Mouse (Mus musculus) mesoderm, embryonic 11.5 days (tissue): Measurements from ENCODE around the gene Eea1.

Source experiments
- DNase-seq: peaks from one replicate; pipeline ENCODE4 v3.0.0-alpha.2; 2012; ENCODE audit warnings: low read depth, low spot score

Eea1 gene

GRCm38 (mm10) chr10:95949410-95949809, 9.0 kb downstream of the Eea1 start:
- DNase-seq, result no peak

DNA sequence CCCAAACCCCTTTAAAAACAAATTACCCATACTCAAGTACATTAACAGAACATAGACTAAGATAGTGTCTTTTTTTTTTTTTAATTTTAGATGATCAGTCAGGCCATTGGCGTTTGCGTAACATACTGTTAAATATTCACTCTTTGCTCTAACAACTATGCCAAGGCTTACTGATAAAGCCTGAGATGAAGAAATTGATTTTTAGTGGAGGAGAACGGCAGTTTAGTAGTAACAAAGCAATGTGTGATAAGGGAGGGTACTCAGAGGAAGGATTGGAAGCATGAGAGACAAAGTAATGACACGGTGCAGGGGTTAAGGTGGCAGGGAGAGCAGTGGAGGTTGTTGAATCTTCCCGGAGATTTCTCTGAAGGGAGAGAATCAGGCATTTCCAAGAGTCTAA, 9.7 kb downstream of the Eea1 start:
- DNase-seq, result no peak

DNA sequence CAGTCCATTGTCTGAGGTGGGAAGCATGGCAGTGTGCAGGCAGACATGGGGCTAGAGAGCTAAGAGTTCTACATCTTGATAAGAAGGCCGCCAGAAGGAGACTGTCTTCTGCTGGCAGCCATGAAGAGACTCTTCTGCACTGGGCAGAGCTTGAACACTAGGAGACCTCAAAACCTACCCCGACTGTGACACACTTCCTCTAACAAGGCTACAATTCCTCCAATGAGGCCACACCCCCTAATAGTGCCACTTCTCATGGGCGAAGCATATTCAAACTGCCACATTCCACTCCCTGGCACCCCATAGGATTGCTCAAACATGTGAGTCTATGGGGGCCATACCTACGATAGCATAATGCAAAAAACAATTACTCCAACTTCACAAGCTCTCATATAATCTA, 10.3 kb downstream of the Eea1 start:
- DNase-seq, result no peak

DNA sequence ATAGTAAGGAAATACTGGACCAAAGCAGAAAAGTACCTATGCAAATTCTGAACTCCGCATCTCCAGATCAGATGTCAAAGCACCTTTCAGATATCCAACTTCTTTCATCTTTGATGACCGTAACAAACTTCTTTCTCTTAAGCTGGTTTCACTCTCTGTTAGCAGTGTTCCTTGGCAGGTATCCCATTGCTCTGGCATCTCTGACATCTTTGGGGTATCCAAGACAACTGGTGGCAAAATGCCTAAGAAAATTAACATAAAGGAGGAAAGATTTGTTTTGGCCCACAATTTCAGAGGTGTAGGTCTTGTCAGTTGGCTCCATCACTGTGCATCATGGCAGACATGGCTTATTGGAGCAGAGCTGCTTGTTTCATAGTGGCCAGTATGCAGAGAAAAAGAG, 10.9 kb downstream of the Eea1 start:
- DNase-seq, result no peak

GRCm38 (mm10) chr10:95956629-95957028, 16.2 kb downstream of the Eea1 start:
- DNase-seq, result no peak

DNA sequence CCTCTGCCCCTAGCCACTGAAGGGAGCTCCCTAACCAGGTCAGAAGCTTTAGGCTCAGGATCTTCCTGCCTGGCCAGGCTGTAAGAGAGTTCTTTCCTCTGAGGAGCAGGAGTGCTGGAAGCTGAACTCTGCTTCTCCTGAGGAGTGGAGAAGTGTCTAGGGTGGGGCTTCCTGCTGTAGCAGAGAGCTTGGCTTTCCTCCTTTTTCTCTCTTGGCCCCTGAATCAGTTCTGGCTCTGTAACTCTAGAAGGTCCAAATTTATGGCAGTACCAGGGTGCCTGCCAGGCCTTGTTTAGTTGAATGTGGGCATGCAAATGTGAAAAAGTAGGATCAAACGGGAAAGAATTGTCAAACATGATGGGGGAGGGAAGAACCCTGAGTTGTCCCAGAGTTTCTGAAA, 17.1 kb downstream of the Eea1 start:
- no peak for DNase-seq

DNA sequence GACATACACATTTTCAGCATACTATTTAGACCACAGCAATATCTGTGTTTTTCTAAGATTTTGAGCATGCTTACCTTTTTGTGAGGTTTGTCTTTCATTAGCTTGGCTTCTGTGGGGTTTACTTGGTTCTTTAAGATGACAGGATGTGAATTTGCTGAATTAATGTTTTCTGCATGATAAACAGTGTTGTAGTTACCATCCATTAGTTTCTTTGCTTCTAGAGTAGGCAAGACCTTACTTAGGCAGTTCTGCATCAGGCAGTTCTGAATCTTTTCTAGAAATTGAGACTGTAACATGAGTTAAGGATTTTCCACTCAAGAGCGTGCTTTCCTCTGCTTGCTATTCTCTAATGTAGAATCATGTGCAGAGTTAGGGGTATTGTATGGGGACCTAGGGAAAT, 24.2 kb downstream of the Eea1 start:
- DNase-seq, result no peak

DNA sequence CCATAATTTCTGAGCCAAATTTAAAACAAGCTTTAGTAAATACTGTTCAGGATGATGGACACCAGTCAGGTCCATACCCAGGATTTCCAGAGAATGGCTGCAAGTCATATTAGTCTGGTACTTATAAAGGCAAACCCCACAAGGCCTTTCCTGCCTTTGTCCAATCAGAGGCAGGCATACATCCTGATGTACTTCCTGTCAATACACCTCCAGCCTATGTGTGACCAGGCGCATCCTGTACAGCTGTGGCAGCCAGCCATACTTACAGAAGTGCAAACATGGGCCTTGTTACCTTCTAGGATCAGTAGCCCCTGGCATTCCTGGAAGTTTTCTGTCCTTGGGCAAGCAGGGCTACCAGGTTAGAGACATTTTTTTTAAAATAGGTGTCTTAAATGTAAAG, 29.2 kb downstream of the Eea1 start:
- DNase-seq, result no peak

DNA sequence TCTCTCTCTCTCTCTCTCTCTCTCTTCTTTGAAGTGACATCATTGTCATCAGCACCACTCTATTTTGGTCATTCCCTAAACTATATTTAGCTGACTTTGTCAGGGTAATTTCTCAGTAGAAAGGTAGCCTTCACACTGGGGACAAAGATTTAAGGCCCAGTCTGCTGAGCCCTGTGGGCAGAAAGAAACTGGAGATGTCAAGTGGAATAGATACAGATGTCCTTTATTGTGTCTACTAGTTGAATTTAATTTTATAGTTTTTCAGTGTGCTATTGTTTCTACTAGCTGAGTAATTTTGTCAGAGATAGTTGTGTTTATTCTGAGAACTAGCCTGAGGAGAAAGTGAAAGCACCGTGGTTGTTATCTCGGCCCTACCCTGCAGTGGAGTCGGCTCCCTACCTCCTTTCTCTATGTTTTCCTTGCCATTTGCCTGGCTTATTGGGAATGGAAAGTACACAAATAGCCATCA, 30.3 kb downstream of the Eea1 start:
- no peak for DNase-seq

GRCm38 (mm10) chr10:95971341-95971740, 30.9 kb downstream of the Eea1 start:
- no peak for DNase-seq

GRCm38 (mm10) chr10:95971942-95972341, 31.5 kb downstream of the Eea1 start:
- no peak for DNase-seq

- no peak for DNase-seq
These were observed 34.0 kb downstream of the Eea1 start for GRCm38 (mm10) chr10:95974462-95974861.

- DNase-seq, result no peak
These were observed 36.3 kb downstream of the Eea1 start for GRCm38 (mm10) chr10:95976798-95977197.

- no peak for DNase-seq
These were observed 49.3 kb downstream of the Eea1 start for GRCm38 (mm10) chr10:95989731-95990130.

DNA sequence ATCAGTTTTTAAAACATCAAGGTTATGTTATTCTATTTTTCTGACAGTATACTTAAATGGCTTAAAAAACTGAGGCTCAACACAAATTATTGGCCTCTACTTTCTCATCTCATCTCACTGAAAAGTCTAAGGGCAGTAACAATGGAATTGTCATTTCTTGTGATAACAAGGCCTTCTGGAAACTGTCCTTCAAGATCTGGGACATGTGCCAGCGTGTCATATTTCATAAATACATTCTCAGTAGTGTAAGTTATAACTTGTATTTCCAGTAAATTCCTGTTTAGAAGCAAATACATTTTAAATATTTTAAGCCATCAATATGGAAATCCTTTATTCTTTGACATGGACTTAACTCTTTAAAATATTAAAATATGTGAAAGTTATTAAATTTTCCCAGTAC, 50.7 kb downstream of the Eea1 start:
- DNase-seq, result no peak

DNA sequence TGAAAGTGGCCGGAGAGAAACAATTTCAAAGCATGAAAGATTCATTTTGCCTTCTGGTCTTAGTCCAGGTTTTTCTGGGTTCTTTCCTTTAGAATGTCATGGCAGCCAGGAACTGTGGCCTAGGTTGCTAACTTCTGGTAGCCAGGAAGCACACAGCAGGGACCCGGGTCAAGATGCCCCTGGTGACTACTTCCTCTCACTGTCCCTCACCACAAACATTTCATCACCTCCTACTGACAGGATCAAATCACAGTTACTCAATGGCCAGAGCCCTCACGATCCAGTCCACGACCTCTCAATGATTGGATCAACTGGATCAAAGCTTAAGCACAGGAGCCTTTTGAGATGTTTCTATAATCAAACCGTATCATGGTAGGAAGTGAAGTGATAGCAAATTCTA, 60.5 kb downstream of the Eea1 start:
- no peak for DNase-seq

GRCm38 (mm10) chr10:96015738-96016137, 75.3 kb downstream of the Eea1 start:
- DNase-seq, result no peak

GRCm38 (mm10) chr10:96017418-96017817, 77.0 kb downstream of the Eea1 start:
- DNase-seq, result no peak

- peak; percentile 59 for DNase-seq
These were observed 93.0 kb downstream of the Eea1 start for GRCm38 (mm10) chr10:96033356-96033984.

- DNase-seq, result no peak
These were observed 93.7 kb downstream of the Eea1 start for GRCm38 (mm10) chr10:96034106-96034505.

- DNase-seq, result no peak
These were observed 95.5 kb downstream of the Eea1 start for GRCm38 (mm10) chr10:96035951-96036350.

GRCm38 (mm10) chr10:96044216-96044615, 103.8 kb downstream of the Eea1 start:
- DNase-seq, result no peak

- no peak for DNase-seq
These were observed 107.6 kb downstream of the Eea1 start for GRCm38 (mm10) chr10:96047960-96048536.

- DNase-seq, result no peak
These were observed 108.1 kb downstream of the Eea1 start for GRCm38 (mm10) chr10:96048550-96048949.
